Mouse (Mus musculus): ENCODE data around the gene Csk.

DNA sequence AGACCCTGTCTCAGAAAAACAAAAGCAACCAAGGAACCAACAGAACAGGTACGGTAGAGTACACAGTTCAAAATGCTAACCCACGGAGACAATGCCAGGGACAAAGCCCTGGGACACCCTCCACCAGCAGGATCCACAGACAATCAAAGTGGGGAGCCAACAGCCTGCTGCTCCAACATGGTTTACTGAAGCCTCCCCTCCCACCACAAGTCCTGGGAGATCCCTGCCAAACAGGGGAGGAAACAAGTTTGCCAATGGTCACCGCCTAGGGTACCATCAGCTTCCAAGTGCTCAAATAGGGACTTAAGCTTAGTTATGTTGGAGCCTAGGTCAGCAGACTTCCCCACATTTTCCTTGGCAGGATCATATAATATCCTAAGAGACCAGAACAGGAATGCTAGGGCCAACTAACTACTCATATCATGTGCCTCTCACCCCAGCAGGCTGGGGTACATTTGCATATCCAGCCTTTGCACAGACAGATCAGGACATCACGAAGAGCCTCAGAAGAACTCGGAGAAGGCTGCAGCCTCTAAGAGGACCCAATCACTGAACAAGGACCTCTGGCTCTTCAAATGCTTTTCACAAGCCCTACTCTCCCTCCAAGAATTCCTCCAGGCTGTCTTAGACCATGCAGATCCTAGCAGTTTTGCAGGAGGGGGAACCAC is 13.6 kb downstream of the Csk start:
- TF ChIP-seq CTCF (IDR thresholded peaks at IDR 0.05; ENCODE audit: low read depth, low read length) (no peak), POLR2A (IDR thresholded peaks at IDR 0.05; ENCODE audit: insufficient read depth, low read length) (no peak)

All from ES-Bruce4 (cell line).